Mouse (Mus musculus): ENCODE results near the gene Wdpcp. TPM values are rescaled to one million over a fixed set of nuclear protein-coding genes. Genes with fewer than 3 reads are reported as not detected.

Gene Wdpcp
- total RNA-seq, 2 experiments from 2014 or later, result 2.7 to 2.8 TPM

DNA sequence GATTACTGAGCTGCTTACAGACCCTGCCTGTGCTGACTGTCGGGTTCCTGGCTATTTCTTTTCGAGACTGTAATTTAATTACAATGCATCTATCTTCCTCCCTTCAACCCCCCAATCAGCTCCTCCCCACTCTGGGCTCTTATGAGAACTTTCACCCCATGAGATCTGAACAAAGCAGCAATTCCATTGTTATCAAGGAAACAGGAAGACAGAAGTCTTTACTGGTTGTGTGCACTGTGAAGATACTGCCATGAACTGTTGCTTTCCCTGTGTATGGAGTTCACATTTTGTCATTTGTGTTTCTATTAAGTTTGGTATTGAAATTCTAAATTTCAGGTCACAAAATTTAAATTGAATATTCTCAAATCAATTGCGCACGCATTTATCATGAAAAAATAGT is 177.5 kb downstream of the Wdpcp start:
- DNase-seq, result no peak

DNA sequence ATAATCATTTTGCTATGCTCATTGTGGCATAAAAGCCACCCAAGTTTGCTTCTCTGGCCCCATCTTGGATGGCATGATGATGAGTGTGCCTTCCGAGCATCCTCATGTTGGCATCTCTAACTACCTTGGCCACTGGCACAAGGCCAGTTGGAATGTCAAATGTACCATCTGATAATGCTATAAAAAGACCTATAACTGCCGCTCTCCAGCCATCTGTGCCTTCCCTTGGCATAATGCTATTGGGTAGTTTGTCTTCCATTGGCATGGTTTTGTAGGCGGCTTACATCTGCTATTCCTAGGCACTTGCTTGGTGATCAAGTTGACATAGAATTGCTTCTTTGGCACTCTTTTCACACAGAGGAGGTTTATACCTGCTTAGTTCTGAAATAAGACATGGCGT is 191.2 kb downstream of the Wdpcp start:
- DNase-seq, result no peak

DNA sequence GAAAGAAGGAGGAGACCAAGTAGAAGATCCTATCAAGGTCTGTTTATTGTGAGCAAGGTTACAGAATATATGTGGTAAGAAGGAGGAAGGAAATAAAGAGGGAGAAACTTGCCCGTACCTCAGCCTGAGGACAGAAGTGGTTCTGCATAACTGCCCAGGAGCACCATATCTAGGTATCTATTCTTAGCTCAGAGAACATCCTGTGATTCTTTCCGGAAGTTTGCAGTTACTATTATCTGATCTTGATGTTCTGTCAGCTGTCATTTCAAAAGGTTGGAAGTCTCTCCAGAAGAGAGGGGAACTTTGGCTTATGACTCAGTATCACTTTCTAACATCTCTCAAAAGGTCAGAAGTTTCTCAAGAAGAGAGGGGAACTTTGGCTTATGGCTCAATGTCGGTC is 216.8 kb downstream of the Wdpcp start:
- no peak for DNase-seq

DNA sequence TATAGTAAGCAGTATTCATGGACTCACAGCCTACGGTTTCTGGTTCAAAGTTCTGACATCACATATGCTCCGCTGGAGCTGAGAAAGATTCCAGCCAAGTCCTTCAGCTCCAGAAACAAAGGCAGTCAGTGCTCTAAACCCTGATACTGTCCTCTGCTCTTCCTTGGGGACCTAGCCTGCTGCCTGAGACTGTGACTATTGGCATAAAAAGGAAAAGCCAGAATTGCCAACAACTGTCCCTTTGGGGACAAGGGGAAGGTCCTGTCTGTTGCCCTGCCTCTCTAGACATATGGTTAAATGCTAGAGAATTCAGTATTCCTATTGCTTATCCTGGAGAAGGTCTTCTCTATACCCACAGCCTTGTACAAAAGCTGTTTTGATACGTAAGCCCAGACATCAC is 252.9 kb downstream of the Wdpcp start:
- DNase-seq, result no peak

DNA sequence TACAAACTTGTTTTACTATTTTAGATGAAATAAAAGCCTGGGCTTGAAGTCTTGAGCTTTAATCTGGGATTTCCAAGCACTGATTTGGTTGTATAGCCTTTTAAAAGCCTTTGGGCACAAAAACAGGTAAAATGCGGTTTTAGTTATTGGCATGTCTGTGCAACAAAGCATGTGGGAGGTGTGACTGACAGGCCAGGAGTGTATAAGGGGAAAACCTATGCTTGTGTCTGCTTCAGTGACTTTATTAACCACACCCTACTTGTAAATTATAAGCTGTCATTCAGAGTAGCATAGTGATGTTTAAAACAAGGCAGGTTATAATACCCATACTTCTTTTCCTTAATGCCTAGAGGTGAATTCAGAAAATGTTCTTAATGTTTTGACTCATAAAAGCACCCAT is 254.5 kb downstream of the Wdpcp start:
- DNase-seq, result no peak

DNA sequence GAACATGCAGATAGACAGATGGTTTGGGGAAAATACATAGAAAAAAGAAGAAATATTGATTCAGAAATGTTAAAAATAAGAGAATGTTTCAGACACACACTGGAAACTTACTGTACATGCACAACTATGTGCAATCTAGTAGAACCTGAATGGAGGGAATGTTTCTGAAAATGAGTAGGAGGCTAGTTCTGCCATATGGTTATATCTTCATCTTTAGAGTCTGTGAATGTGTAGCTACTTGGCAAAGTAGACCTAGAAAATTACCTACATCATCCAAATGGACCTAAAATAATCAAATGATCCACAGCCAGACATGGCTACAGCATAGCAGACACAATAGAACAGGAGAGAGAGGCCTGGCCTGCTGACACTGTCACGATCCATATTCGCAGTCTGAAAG is 275.0 kb downstream of the Wdpcp start:
- DNase-seq, result no peak

DNA sequence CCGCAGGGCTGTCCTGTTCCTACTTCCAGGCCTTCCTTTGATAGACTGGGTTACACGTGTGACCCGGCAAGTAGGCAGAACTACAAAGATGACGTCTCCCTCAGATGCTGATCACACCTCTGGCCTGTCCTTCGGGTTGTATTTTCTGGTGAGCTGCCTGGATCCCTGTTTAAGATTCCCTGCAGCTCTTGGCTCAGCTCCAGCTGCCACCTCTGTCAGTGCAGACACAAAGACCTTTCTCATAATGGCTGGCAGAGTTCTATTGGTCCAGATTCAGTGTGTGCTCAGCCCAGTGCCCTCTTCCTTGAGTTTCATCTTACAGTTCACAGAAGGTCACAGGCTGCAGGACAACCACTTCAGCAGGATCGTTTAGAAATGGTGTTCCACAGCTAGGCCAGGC is 292.0 kb downstream of the Wdpcp start:
- no peak for DNase-seq

DNA sequence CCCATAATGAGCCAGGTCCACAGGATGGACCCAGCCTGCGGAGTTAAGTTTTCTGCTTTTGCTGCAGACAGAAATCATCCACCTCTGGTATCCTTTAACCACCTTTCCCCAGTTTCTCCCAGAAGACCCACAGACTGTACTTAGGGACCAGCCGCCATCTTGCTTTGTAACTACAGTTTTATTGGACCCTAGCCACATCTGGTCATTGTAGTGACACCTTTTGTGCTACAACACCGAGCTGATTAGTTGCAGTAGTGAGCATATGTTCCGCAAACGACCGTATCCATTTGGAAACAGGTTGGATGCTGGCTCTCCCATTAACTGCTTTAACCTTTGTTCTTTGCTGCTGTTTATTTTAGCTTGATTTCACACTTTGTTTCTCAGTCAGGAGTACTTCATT is 292.5 kb downstream of the Wdpcp start:
- no peak for DNase-seq

DNA sequence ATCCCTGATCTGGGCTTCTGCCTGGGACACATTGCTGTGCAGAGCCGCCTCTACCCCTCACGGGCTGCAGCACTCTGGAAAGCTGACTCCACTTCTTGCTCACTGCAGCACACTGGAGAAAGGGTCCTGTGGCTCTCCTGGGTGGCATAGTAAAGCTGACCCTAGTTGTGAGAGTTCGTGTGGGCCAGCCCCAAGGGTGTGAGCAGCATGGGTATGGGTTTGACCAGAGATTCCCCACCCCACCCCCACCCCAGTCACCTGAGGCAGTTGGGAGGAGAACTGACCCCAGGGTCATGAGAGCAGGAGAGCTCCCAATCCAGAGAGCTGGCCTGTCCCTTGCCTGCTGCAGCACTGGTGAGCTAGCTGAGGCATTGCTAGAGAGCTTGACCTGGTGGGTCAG is 296.6 kb downstream of the Wdpcp start:
- no peak for DNase-seq

DNA sequence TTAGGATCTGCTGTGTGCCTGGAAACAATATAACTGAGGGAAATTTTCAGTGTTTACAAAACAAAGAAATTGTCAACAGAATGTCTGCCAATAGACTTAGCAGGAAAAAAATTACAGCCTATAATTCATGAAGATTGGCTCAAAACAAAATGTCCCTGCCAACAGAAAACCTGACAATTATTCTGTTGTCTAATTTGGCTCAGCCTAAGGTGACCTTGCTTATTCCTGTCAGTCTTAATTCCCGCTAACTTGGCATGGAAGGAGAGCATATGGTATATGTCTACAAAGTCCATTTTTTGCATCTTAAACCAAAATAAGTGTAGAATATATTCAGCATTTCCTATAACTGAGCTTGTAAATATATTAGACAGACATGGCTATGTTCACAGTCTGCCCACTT is 298.8 kb downstream of the Wdpcp start:
- no peak for DNase-seq

DNA sequence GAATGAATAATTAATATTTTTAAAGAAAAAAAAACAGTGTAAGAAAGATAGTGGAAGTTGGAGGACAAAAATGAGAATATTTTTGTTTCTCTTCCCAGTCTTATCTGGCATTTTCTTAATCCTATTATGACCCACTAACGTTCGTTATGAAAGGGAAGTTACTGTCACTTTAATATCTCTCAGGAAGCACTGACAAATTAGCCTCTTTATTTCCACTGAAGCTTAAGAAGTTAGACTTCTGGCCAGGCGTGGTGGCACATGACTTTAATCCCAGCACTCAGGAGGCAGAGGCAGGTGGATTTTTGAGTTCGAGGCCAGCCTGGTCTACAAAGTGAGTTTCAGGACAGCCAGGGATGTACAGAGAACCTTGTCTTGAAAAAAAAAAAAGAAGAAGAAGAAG is 299.7 kb downstream of the Wdpcp start:
- DNase-seq, result no peak

DNA sequence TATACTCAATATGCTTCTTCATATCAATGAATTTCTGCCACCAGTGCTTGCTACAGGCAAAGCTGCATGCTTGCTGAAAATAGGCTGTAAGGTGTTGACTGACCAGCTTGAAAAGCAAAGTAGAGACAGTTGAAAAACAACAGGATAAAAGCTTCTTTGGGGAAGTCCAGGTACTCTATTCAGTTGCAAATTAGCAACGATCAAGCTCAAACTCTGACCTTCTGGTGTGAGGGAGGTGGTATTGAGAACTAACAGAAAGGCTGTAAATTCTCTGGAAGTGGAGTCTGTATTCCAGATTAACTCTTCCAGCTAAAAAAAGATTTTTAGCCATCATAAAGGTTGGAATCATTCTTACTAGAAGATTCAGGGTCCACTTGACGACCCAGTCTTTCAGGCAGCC is 303.0 kb downstream of the Wdpcp start:
- no peak for DNase-seq

DNA sequence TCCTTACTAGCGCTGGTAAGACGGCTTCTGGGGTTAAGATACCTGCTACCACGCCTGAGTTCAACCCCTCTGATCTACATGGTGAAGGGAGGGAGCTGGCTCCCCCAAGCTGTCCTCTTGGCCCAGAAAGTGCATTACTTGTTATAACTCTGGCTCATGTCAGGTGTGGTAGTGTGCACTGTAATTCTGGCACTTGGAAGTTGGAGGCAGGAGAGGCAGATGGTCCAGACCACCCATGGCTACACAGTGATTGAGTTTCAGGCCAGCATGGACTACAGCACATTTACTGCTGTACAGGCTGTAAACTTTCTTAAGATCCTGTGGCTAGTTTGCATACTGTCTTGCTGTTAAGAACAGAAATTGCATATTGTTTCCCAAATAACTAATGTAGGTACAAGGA is 322.7 kb downstream of the Wdpcp start:
- DNase-seq, result no peak

DNA sequence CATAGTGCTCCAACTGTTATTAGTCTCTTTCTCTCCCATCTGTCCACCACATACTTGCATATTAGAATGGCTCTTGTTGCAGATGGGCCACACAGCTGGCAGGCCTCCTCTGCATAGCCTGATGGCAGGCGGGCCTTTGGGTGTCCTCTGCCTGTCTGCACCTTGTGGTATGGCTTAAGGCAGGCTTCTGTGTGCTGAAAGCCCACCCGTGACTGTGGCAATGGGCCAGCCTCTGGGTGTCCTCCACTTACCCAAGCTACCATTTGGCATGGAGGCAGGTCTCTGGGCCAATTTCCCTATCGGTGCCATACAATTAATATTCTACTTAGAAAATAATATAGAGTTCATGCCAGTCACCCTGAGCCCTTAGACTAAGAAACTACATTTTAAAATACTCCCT is 350.5 kb downstream of the Wdpcp start:
- DNase-seq, result no peak

Small RNA genes within 50 kb of the gene (microRNA-seq; reads per million reads assigned to microRNA genes)
- 0 reads per million in 2 experiments for gene Gm22990 (ENCODE audit: borderline replicate concordance in 2 of 2)

Other genes with a start within 250 kb of the Wdpcp start
- 100 to 1,000 TPM; 358 to 461 TPM for gene Ugp2, start 201.0 kb upstream of the Wdpcp start, total RNA-seq (2021)
- gene Mdh1, start 132 bp downstream of the Wdpcp start, total RNA-seq (2021), result 100 to 1,000 TPM; 656 to 719 TPM

Measured in gastrocnemius, postnatal 25 days (tissue).